Mouse (Mus musculus) MN1 (cell line): ENCODE measurements at regions not wholly inside any gene's neighbourhood (a gene's known extent, or its start where the extent isn't known, plus 50 kb on each side); places are given as distances from the start of the nearest gene placed in this dataset.
A peak's percentile ranks its signal among the peaks of the same experiment; 100 is the strongest.

Experiments
- DNase-seq: peaks from one replicate; pipeline ENCODE4 v3.0.0-alpha.2; 2016; ENCODE audit warnings: low spot score

DNA sequence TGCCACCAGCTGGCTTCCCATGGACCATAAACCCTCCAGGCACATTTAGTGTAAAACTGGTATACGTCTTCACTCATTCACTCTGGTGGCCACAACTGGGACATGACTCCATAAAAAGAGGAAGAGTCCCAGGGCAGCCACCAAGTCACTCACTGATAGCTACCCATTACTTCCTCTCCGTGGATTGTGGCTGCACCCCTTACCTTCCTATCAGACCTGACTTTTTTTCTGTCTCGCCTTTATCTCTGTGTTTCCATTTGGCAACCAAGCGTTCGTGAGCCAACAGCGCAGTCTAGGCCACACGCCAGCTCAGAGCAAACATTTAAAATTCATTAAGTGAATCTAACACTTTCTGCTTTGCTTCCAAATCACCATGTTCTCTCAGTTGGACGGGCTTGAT lies 53.9 kb upstream of the Slc44a1 start:
- DNase-seq: no peak

DNA sequence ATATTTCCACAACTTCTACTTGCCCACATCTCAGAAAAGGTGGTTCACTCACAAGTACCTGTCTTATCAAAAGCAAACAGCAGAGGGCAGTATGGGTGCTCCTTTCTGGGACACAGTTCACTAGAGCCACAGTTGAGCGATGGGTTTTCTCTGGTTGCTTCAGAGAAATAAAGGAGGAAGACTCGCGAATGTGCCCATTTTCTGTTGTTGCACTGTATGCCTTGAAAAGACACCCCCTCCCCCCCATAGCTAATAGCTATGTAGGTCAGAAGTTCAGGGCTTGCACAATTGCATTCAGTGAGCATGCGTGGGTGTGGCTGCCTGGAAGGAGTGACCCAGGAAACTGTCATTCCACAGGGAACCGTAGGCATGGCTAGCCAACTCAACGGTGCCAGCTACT lies 55.5 kb upstream of the Slc44a1 start:
- peak; percentile 87 for DNase-seq

DNA sequence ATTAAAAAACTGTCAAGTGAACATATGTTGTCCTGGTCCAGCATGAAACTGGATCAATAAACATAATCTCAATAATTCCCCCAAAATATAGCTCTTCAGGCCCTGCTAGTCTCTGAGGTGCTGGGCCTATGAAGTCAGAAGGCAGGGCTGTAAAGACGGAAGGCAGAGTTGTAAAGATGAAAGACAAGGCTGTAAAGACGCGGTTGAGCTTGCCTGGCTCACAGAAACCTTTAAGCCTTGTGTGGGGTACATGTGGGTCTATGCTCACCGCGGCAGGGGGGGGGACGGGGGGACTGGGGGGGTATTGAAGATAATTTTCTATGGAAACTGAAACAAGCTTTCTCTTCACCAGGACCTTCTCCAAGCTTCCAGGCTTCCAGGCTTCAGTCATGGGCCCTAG lies 56.1 kb upstream of the Slc44a1 start:
- DNase-seq: no peak

DNA sequence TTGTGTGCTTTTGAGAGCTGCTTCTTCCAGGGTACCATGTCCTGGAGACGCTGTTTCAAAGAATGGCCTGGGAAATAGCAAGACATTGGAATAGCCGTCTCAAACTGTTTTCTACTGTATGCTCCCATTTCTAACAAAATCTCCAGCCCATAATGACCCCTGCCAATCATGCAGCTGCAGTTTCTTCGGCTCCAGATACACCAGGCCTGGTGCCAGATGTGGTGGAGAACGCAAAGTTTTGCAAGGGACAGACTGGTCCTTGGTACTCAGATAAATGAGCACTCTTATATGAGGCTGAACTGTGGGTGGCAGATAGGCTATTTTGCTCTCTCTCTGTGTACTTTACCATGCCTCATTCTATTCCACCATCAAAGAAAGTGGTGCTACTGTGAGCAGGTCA lies 58.2 kb upstream of the Slc44a1 start:
- DNase-seq: no peak

DNA sequence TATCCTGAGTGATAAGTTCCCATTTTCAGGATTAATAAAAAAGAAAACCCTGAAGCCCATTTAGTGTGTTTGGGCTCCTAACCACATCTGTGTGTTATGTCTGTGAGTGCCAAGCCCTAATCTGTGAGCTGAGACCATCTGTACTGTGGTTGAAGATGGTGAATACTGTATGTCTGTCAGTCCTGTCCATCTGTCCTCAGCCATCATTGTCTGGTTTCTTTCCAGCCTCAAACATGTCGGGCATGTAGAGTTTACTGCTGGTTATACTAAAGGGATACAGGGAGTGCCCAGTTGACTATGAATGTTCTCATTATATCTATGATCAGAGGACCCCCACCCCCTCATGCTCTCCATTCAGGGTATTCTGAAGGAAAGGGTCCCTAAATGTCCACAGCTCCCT lies 60.4 kb upstream of the Slc44a1 start:
- no peak for DNase-seq

DNA sequence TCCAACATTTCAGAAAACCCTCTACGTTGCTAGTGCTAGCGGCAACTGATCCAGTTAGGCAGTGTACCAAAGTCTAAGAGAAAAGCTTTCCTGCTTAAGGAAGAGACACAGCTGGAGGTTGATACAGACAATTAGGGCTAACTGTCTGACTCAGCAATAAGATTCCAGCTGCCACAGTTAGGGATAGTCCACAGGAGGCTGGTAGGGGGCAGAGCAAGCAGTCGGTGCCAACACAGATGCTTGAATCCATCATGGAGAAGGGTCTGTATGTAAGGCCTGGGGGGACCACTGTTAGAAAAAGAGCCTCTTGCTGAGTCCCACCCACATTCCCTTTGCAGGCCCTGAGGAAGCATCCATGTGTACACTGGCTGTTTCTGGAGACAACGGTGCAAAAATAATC lies 63.2 kb upstream of the Slc44a1 start:
- DNase-seq: no peak

DNA sequence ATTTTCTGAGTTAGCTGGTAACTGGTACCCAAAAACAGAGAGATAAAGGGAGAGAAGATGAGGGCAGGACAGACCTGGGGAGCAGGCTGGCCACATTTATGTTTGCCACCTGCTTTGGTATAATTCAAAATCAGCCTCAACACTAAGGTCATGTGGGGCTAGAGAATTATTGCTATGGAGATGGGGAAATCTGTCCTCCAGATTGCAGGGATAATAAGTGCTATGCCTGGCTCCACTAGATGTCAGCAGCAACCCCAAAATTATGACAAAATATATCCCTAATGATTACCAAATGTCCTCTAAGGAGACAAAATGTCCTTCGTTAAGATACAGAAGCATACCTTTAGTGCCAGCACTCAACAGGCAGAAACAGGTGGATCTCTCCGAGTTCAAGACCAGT lies 83.8 kb upstream of the Slc44a1 start:
- no peak for DNase-seq

DNA sequence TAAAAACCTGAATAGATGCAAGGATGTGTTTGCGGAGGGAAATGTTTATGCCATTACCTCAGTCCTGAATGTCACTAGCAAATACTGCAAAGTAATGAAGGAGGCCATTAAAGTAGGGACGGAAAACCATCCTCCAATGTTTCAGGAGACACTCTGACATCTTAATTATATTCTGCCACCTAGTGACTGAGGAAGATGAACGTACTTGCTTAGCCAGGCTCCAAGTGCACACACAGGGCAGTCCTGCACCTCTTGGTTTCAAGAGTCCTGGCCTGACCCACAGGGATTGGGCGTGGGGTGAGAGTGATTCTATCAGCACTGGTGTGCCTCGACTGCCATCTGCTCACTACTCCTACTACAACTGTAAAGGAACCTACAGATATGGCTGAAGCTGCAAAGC lies 85.3 kb upstream of the Slc44a1 start:
- DNase-seq: peak; percentile 54

DNA sequence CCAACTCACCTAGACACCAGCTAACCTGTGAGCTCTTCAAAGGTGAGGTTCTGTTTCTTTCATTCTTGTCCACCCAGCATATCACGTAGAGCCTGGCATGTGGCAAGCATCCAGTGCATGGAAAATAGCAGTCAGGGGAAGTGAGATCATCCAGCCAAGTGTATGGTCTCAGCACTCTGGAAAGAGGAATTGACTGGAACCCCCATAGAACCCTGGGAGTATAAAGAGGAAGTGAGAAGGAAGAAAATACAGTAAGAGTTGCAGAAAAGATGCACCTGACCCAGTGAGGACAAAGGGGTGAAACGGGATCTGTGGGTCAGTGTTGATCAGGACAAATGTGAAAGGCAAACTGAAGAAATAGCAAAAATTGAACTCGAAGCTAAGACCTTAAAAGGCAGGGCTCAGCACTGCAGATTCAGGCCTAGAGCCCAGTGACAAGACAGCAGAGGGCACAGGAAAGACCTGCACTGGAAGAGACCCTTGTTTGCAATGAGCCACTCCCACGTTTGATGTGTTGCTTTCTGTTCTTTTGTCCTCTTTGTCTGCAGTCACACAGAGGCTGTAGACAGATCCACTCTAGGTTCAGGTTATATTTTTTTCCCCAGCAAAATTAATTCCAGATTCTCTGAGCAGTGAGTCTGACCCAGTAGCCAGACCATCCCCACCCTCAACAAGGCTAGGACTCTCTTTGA lies 86.7 kb upstream of the Slc44a1 start:
- no peak for DNase-seq

DNA sequence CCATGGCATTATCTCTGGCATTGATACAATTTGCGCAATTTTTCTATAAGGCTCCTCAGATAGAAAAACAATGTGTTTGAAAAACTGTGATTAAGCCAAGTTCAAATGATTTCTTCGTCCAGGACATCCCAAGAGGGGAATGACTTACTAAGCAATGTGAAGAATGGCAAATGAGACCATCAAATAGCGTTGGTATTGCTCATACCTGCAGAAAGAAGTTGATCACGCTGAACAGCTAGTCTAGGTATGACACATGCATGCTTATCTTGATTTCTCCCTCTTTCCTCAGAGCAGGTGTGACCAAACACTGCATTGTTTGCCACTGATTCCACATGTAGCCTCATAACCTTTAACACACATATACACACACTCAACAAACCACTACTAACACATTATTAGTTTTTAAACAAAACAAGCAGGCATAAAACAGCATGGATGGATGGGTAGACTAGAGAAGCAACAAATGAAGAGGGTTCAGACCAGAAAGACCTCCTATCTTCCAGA lies 89.1 kb upstream of the Slc44a1 start:
- DNase-seq: no peak

DNA sequence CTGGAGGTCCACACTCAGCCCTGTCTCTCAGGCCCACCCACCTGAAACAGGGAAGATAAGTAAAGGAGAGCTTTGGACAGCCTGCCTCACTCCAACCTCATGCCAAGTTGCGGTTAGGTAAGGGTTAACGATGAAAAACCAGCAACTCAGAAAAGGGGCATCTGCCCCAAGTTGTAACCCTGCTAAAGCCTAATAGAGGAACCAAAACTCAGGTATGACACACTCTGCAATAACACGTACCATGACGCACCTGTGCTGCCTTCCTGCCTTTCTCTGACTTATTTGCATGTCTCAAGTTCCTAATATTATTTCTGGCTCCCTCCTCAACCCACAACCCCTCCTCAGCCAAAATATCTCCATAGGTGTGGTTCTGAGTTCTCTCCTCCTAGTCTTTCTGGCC lies 94.9 kb upstream of the Slc44a1 start:
- no peak for DNase-seq

DNA sequence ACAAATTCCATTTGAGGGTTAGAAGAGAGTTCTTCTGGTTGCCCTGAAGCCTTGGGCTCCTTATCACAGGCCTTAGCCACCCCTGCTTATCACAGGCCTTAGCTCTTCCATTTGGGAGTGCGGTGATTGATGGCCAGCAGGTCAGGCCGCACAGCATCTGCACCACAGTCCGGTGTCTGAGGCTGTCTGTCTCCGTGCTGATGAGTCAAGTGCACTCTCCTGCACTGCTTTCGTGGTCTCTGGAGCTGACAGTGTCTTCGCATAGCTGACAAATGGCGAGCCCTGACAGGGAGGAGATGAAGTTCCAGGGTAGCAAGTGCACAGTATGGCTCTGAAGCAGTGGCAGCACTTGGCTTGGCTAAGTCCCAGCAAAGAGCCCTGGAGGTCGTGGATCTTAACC lies 95.7 kb upstream of the Slc44a1 start:
- DNase-seq: no peak

DNA sequence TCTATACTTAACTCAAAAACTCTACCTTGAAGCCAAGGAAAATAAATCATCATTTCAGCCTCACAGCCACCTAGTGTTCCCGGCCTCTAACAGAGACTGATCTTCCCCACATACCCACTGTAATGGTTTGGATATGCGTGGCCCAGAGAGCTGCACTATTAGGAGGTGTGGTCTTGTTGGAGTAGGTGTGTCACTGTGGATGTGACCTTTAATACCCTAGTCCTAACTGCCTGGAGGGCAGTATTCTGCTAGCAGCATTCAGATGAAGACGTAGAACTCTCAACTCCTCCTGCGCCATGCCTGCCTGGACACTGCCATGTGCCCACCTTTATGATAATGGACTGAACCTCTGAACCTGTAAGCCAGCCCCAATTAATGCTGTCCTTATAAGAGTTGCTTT lies 99.0 kb upstream of the Slc44a1 start:
- no peak for DNase-seq

DNA sequence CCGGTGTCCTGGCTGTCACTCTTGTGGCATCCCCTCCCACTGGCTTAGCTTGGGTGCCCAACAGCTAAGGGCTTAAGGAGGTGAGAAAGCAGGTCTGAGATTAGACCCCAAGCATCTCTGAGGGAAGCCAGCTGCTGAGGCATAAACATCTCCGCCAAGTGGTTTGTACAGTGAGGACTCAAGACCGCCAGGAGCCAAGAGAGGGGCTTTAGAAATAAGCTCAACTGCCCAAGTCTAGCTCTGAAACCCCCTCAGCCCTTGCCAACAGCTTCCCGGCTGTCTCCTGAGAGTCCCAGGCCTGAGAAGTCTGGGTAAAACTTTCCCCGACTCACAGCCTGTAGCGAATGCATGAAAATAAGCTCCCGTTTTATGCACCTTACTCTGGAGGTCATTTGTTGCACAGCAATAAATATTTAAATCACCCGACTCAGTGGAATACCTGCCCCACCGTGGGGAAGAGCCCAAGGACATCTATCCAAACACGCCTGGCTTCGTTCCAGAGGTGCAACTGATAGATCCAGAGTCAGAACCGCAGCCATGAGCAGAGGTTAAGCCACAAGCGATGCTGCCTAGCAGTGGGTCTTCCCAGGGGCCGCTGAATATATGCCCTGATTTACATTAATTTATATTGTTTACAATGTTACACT lies 100.1 kb upstream of the Slc44a1 start:
- DNase-seq: no peak

DNA sequence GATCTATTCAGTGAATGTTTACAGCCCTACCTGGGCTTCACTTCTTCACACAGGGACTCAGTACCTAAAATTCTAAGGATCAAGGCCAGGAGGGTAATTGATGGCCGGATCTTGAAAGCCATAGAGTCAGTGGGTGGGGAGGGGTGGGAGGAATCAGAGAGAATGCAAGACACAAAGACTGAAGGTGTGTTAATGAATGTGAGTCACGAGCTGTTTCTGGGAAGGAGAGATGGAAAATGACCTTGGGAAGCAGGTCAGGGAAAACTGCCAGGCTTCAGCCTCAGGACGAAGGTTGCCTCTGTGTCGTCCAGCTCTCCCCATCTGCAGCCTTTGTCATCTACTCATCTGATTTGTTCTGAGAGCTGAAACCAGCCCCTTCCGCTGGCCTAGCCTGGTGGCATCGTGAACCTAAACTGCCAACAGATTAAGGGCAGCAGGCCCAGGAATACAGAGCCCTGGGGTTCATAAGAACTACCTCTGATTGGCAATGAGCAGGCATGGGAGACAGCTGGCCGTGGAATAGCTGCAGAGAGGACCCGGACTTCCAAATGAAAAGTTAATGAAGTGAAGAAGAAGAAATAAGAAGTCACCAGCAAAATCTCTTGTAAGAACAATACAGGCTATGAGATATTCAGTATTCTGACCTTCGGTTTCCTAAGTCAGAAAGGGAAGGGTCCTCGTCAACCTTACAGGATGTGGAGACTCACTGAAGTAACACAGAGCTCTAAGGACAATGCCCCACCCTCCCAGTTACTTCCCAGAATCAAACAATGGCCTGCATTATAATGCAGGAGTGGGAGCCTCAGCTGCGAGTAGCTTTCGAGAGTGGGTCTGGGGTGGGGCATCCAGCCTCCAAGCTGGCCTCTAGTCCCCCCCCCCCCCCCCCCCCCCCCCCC lies 100.8 kb upstream of the Slc44a1 start:
- DNase-seq: no peak

DNA sequence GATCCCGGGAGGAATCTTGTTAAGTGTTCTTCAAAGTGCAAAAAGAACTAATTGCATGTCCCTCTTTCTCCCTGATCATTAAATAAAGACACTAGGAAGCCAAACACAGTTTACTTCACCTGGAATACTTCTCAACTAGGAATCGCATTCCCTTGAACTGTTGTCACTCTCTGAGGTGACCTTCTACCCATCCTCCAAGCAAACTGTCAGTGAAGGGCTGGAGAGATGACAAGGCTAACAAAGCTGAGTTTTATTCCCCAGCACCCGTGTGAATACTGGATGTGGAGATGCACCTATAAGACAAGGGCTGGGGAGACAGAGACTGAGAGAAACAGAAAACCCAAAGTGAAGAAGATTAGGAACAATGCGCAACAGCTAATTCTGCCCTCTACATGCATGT lies 101.7 kb upstream of the Slc44a1 start:
- DNase-seq: no peak

DNA sequence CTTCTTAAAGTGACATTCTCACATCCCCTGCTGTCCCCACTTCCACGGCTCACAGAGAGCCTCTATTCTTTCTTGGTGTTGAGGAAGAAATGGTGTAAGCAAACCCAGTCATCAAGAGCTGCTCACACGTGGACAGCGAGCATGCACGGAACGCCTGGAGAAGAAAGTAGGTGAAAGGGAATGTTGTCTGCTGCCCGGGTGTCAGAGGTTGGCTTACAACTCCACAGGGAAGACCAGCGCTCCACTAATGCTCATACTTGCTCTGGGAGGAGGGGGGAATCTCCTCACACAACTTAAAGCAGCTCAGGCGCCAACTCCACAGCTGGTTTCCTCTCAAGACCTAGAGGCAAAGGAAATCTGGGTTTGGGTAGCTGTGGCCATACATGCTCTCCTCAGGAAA lies 102.4 kb upstream of the Slc44a1 start:
- DNase-seq: no peak

DNA sequence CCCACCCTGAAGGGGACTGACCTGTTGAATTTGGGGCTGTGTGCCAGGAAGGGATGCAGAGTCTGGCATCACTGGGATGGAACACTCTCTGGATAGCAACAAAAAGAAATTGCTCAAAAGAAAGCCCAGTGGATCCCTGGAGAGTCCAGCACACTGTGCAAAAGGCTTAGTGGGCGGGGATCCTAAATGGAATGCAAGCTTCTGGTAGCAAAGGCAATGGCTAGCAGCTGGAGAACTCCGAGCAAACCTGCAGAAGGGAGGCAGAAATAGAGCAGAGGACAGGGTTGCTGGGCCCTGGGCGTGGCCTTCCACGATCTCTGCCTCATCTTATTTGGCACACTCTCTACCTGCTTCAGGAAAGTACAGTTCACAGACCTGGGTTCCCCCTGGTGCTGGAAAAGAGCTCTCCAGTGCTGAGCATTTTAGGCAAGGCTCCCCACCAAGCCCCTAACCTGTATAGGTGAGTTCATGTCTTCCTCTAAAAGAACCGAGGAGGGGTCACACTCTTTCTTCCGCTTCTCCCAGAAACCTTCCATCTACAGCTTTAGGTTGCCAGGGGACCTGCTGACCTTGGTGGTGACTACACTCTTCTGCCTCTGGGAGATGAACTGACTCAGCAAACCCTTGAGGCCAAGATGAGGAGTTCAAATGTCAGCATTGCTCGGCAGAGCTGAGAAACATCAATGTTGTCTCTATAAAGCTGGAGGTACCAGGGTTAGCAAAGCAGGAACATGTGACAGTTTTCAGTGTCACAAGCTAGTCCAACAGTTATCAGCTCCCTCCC lies 112.6 kb upstream of the Slc44a1 start:
- DNase-seq: peak; percentile 42

DNA sequence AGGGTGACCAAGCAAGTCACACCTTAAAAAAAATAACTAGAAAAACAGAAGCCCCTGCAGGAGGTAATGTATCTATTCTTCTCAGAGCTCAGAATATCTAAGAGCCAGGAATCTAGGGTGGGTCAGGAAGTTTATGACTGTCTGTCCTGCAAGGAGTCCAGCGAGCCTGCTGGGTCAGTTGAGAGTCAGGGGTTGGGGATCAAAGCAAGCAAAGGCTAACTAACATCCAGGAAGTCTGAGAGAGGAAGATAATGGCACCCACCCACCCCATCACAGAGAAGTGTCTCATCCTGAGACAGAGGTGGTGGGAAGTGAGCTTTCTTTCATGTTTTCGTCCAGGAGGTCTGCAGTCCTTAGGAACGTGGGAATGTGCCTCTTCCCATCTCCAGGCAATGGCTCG lies 116.4 kb upstream of the Slc44a1 start:
- no peak for DNase-seq

DNA sequence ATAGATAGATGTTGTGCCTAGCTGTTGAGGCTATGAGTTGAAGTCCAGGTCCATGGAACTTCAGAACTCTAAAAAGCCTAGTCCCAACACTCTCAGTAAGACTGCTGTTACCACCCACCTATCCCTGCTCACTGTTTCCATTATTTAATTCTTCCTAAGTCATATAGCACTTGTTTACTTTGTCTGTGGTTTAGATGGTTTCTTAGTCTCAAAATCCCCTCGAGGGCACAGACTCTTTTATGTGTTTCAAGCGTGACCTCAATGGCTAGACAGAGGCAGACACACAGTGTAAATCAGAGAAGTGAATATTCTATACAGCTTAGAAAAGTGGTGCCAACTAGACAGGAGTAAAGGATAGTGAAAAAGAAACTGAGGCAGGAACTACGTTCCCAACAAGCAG lies 117.0 kb upstream of the Slc44a1 start:
- DNase-seq: no peak

DNA sequence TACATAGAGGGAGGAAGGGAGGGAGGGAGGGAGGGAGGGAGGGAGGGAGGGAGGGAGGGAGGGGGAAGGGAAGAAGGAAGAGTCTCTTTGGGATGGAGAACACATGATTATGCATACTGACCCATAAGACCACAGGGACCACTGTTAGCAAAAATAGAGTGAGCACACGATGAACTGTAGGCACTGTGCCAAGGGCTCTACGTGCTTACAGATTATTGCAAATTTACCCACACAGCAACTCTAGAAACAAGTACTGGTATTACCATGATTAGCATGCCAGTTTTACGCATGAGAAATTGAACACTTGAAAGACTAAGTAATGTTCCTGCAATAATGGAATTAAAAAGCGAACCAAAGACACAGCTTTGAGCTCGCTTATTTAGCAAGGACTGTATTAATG lies 117.7 kb upstream of the Slc44a1 start:
- no peak for DNase-seq
